Mouse (Mus musculus) heart, adult 18-20 months (tissue): ENCODE measurements around the gene Zfp956. TPM values are rescaled to one million over a fixed set of nuclear protein-coding genes. Genes with fewer than 3 reads are reported as not detected.
"Not testable (repeated sequence)": the region's sequence is repeated elsewhere in the genome, so short reads cannot be mapped to it uniquely, and the experiment has no call there.

Source experiments
- DNase-seq, 2 experiments: peaks; one replicate each; pipeline ENCODE4 v3.0.0; 2021 to 2022; ENCODE audit warnings: mixed read lengths in 1 of 2
- total RNA-seq, 2 experiments: library from RNA; stranded (reverse); gene quantifications; 2 replicates each; pipeline ENCODE4 v1.2.3; 2021

Gene Zfp956
- total RNA-seq, 2 experiments from 2014 or later = 1.6 to 1.9 TPM

- DNase-seq = not testable (repeated sequence)
Measured at GRCm38 (mm10) chr6:47968166-47968565, 15.0 kb downstream of the Zfp956 start.

- no peak for DNase-seq
Measured at GRCm38 (mm10) chr6:47974599-47974998, 21.4 kb downstream of the Zfp956 start.

- peak; percentile 85 to 86 for DNase-seq
Measured at GRCm38 (mm10) chr6:47978897-47979368, 25.7 kb downstream of the Zfp956 start.

- DNase-seq = no peak
Measured at GRCm38 (mm10) chr6:47983936-47984335, 30.7 kb downstream of the Zfp956 start.

- no peak for DNase-seq
Measured at GRCm38 (mm10) chr6:47995661-47996060, 42.5 kb downstream of the Zfp956 start.

GRCm38 (mm10) chr6:48010727-48011126 lies 57.5 kb downstream of the Zfp956 start:
- peak; percentile 58 to 76 for DNase-seq

Other genes starting within 250 kb of the Zfp956 start
- 10 to 100 TPM; 38.4 to 45.9 TPM for gene Pdia4, start 140.0 kb upstream of the Zfp956 start, total RNA-seq
- under 1 TPM; 0.52 to 0.85 TPM for gene Zfp786, start 122.5 kb upstream of the Zfp956 start, total RNA-seq
- 1 to 10 TPM; 5.6 to 6.0 TPM for gene Zfp398, start 117.7 kb upstream of the Zfp956 start, total RNA-seq
- 1 to 10 TPM; 4.4 to 4.5 TPM for gene Zfp282, start 76.2 kb upstream of the Zfp956 start, total RNA-seq
- gene Zfp212, start 32.9 kb upstream of the Zfp956 start, total RNA-seq = 1 to 10 TPM; 7.4 to 8.8 TPM
- 10 to 100 TPM; 12.7 to 13.9 TPM for gene Zfp777, start 95.5 kb downstream of the Zfp956 start, total RNA-seq
- 10 to 100 TPM in 1 of 2 experiments, 1 to 10 TPM in 1; 7.6 to 10.4 TPM for gene Zfp746, start 133.2 kb downstream of the Zfp956 start, total RNA-seq